Mouse (Mus musculus) E14TG2a.4 (cell line): ENCODE results near the gene Lamp1.

Experiments
- CTCF ChIP-seq: conservative IDR thresholded peaks from 2 replicates; pipeline ENCODE4 v1.5.1; 2014; ENCODE audit warnings: low read length
- NANOG ChIP-seq: IDR thresholded peaks from 2 replicates; pipeline ENCODE4 v1.6.1; 2014; ENCODE audit warnings: borderline replicate concordance, low read length, mixed read lengths
- POU5F1 ChIP-seq: IDR thresholded peaks from 2 replicates; pipeline ENCODE4 v1.6.1; 2014; ENCODE audit warnings: low read length, borderline replicate concordance

- no peak for TF ChIP-seq CTCF
- TF ChIP-seq POU5F1: no peak
- TF ChIP-seq NANOG: no peak
Observed at GRCm38 (mm10) chr8:13174305-13174704, 15.3 kb downstream of the Lamp1 start.
